Mouse (Mus musculus) heart, adult 9 months (tissue): ENCODE measurements around the gene Commd3.

ENCODE experiments used
- DNase-seq, 2 experiments: peaks; one replicate each; pipeline ENCODE4 v3.0.0; 2022; ENCODE audit warnings: low spot score in 2 of 2

The Commd3 gene

DNA sequence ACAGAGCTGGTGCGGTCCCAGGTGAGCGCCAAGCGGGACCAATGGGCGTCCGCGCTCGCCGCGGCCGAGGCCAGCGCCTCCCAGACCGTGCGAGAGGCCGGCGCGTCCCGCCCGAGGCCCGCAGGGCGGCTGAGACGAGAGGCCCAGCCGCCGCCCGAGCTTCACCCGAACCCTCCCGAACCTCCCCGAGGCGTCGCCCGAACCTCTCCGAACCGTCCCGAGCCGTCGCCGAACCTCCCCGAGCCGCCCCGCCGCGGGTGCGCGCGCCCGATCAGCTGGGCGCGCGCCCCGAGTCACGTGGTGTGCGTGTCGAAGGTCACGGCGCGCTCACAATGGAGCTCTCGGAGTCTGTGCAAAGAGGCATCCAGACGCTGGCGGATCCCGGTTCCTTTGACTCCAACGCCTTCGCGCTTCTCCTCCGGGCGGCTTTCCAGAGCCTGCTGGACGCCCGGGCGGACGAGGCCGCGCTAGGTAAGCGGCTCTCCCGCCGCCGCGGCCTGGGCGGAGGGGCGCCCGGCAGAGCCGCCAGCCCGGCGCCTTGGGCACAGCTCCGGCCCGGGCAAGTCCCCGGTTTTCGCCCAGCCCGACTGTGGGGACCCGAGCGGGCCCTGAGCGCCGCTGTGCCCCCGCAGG is at the start of gene Commd3:
Gene Commd3, plus strand, starts transcription at position 252 of the 633 bp plus-strand sequence.
- peak; percentile 94 for DNase-seq

DNA sequence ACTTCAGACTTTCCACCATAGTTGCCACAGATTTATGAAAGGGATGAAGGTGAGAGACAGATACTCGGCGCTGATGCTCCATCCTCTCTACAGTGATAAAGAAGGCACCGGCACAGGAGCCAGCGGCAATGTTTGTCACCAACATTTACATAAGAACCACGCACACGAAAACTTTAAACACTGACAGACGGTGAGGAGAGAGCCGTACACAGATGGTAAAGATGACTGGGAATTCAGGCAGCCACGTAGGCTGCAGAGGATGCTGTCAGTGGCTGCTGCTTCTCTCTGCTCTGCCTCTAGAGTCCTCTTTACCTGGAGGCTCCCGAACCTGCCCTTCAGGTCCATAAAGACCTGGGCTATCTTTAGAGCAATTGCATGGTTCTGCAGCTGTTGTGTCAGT is 49.0 kb upstream of the Commd3 start:
- DNase-seq = no peak

DNA sequence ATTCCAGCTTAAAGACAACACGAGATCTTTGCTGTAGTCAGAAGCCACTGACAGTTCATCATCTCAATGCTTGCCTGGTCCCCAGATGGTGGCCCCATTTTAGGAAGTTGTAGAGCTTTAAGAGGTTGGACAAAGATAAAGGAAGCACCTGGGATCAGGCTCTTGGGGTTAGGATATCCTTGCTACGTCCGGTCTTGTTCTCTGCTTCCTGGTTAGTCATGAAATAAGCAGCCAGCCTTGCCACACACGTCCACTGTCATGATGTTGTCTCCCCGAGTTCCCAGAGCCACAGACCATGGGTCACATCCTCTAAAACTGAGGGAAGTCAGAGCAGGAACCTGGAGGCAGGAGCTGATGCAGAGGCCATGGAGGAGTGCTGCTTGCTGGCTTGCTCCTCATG is 41.6 kb upstream of the Commd3 start:
- DNase-seq = no peak

DNA sequence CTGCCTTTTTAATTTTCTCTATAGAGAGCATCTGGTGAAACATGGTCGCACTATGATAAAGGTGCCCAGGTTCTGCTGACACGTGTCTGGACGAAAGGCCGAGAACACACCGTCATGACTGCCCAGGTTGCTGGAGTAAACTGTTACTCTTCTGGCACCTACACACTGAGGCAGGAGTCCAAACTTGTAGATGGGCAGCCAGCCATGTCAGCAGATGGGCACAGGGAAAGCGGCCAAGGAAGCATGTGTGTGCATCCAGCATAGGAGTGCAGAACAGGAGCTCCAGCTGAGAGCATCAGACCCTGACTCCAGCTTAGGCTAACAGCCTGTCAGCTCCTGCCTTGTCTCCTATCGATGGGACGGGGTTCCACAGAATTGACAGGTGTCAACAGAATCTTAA is 37.1 kb upstream of the Commd3 start:
- DNase-seq = peak in 1 of 2 experiments; percentile 35

DNA sequence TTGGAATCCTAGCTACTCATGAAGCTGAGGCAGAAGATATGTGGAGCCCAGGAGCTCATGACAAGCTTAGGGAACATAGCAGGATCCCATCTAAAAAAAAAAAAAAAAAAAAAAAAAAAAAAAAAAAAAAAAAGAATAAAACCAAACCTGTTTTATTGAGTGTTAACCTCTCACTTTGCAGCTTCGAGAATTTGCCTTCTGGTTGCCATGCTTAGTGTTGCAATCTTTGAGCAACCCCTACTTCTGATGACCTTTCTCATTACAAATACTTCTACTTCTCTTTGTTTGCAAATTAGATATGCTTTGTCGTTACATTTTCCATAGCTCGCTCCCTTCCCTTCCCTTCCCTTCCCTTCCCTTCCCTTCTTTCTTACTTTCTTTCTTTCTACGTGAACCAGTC is 23.6 kb upstream of the Commd3 start:
- DNase-seq = no peak

DNA sequence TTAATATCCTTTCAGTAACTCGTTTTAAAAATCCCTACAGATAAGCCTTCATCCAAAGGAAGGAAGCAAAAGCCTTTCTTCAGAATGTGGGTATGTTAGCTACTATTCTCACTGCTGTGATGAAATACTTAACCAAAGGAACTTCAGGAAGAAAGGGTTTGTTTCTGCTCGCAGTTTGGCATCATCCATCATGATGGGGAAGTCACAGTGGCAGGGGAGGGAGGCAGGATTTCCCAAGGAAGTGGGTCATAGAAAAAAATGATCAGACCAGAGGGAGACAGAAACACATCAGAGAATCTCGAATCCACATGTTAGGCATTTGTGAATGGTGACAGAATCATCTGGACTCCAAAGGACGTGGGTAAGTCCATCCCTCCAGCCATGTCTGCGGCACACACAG is 17.4 kb upstream of the Commd3 start:
- DNase-seq = no peak

DNA sequence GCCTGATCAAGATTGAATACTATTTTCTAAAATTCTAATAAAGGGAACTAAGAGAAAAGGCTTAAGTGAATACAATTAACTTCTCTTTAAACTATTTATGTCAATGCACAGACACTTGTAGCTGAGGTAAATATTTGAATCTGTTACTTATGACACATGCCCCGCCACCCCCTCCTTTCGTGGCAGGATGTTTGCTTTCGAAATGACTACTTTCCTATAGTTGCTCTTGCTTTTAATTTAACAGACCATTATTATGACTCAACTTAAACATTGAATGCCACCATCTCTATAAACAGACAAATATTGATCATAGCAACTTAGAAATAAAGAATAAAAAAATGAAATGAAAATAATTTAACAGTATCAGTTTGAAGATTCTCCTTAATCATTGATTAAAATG is 8.2 kb upstream of the Commd3 start:
- no peak for DNase-seq

DNA sequence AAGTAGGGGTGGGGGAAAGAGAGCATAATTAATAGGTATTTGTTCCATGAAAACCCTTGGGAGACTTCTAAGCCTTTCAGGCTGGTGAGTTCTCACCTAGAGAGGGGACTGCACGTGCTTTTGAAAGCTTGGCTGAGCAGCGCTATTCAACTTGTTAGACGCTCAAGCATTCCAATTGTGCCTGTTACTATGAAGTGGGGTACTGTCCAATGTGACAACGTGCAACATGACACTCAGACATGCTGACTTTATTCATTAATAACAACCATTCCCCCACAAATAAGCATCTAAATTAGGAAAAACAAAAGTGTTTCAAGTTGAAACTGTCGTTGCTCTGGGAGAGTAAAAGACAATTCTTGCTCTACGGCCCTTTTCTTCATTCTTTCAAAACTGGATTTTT is 1.1 kb upstream of the Commd3 start:
- DNase-seq = no peak

DNA sequence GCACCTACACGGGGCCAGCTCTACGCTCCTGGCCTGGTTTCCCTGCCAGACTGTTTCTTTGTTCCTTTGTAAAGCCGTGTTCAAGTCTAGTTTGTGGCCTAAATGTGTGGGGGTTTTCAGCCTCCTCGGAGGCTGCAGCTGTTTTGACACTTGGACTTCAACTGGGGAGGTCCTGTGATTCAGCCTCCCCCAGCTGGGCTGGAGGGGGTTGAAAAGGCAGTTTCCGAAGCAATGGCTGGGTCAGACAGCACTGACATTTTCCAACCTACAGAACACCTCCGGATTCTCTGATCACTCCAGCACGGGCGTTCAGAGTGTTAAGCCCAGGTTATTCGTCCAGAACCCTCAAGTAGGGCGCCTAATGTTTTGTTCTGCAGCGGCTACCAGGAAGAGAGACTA is 581 bp downstream of the Commd3 start:
- peak in 1 of 2 experiments; percentile 22 for DNase-seq

DNA sequence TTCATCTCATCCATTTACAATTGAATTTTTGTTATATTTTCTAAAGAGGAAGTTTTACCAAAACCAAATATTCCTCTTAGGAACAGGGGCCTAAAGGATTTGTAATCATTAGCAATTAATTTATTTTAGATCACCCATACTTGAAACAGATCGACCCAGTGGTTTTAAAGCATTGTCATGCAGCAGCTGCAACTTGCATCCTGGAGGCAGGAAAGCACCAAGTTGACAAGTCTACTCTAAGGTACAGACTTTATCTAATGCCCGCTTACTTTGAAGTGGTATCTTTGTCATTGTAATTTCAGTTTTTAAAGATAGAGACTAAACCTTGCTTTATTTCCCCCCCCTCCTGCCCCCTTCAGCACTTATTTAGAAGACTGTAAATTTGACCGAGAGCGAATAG is 1.6 kb downstream of the Commd3 start:
- DNase-seq = no peak

DNA sequence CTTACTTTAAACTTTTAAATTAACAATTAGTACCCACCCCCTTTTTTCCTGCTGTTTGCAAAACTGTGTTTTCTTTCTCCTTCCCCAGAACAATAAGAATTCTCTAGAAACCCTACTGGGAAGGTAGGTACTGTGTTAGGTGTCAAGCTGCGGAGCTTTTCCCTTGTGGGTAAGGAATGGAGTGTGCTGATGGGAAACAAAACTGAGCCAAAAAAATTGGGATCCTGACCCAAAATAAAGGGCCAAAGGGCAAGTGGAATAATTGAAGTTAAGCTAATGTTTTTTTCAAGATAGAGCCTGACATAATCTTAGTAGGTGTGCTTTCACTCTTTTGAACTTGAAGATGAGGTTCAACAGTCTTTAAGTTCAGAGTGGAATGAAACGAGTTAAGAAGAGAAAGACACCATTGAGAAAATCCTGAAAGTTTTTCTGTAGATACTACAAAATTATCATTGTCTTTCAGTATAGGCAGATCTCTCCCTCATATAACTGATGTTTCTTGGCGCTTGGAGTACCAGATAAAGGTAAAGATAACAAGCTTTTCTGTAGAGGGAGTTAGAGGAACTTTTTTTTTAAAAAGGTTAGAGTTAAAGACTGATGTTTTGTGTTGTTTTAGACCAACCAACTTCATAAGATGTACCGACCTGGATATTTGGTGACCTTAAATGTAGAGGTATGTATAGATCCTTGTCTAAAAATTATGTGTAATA is 2.2 kb downstream of the Commd3 start:
- DNase-seq = no peak

DNA sequence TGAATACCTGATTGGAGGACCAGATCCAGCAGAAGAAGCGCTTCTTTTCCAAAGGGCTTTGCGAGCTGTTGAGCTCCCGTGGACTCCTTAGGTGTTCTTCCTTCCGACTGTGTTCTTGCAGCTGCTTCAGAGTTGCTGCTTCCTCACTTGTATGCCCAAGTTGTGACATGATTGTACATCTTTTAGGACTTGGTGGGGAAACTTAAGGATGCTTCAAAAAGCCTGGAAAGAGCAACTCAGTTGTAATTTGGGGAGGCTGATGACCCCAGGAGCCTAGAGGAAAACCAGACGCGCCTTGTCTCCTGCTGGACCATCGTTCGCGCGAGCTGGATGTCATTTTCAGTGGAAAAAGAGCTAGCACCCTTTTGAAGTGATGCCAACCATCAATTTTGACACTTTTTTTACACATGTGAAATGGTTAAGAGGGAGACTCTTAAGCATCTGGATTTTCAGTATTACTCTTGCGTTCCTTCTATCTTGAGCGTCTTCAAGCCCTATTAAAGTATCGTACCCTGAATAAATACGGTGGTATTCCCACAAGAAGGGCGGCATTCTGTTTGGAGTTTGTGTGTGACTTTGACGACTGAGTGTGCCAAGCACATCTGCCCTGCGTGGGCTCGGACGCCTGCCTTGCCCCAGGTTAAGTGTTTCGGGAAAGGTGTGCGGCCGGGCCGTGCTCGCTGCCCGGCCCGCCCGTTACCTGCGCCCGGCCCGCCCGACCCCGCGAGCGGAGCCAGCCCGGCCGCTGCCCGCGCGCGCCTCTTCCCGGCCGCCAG is 3.7 kb downstream of the Commd3 start:
- DNase-seq = no peak

DNA sequence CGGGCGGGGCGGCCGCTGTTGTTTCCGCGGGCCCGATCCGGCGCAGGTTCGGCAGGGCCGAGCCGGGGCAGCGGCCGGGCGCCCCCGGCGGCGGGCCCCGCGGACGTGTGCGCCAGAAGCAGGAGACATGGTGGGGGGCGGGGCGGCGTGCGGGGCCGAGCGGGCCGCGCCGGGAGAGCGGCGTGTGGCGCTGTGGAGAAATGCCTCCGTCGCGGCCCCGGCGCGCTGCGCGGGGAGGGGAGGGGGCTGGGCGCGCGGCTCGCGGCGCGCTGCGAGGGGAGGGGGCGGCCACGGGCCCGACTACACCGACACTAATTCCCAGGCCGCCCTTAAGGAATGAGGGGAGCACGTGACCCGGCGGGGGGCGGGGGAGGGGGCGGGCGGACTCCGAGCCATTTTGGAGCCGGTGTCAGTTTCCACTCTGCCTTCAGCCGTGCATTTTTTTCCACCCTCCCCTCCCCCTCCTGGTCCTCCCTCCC is 4.3 kb downstream of the Commd3 start:
- peak; percentile 76 to 80 for DNase-seq

DNA sequence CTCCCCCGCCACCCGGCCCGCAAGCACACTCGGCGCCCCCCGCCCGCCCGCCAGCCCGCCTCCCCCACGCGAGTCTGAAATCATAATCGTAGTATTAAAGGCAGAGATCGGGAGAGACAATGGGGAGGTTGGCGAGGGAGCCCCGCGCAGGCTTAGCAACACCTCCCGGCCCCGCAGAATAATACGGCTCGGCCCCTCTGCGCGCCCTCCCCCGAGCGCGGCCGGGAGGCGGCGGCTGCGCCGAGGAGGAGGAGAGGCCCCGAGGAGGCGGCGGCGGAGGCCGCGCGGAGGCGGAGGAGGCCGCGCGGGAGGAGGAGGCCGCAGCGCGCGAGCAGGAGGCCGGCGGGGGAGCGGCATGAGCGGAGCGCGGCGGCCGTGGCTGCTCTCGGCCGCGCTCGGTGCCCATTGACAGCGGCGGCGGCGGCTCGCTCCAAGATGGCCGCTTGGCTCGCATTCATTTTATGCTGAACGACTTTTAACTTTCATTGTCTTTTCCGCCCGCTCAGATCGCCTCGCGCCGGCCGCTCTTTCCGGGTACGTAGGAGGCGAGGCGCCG is 4.8 kb downstream of the Commd3 start, which contains the start of gene Bmi1:
Gene Bmi1, plus strand, starts transcription at position 83 of the 556 bp plus-strand sequence.
- DNase-seq = peak; percentile 65 to 71

DNA sequence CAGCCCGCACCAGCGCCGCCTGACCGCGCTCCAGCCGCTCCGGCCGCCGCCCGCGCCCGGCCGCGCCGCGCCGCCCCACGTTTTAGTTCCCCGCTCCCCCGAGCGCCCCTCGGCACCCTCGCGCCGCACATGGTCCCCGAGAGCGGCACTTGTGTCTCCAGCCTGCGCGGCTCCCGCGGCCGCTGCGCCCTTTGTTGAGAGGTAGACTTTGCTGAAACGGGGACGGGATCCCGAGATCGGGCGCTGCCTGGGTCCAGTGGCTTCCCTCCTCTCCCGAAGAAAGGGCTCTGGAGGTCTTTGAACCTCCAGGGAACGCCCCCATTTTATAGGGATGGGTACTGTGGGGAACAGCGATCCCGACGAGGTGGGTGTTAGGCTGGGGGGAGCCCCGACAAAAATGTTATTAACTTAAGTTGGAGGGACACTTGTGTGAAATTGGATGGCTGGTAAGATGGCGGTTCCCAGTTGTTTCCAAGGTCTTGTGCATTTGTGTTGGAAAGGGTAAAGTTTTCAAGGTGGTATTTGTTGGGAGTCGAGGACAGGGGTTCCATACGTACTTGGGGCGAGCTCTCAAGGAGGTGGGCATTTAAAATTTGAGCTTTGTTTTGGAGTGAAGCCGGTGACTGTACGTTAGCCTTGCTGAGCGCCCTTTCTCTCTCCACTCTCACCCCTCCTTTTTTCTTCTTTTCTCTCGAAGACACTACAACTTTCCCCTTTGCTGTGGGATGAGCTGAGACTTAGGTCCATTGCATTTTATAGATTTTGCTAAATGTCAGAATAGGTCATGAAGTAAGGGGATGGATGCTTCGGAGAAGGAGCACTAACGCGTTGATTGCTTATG is 5.7 kb downstream of the Commd3 start:
- DNase-seq = peak; percentile 34 to 40

DNA sequence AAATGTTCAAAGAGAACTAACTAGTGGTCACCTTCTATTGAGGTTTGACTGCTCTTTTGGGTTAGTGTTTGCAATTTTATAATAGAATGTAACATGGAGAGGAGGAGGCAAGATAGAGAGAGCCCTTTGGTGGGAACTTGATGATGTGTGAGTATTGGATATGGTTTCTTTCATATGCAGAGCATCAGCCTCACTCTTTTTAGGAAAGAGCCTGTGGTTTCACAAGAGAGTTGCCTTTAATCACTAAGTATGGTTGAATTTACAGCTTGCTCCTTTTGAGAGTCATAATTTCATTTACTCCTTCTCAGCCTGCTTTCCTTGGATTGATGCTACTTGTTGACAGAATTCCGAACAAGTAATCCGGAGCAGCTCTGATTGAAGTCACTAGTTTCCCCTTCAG is 7.5 kb downstream of the Commd3 start:
- no peak for DNase-seq

DNA sequence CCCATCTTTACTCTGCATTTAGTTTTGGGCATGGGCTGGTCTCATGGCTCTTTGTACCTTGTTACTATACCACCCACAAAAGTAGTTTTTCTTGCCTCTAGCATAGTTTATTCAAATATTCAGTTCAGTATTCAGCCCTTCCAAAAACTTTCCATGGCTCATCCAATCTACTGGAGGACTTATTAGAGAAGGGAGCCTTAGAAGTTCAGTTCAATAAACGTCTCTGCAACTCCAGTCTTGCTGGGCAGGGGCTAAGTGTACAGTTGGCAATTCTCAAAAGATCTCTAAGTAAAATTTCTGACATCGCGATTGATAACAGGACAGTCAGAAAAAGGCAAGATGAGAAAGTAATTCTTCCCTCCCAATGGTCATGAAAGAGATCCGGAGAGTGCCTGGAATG is 8.3 kb downstream of the Commd3 start:
- DNase-seq = no peak

DNA sequence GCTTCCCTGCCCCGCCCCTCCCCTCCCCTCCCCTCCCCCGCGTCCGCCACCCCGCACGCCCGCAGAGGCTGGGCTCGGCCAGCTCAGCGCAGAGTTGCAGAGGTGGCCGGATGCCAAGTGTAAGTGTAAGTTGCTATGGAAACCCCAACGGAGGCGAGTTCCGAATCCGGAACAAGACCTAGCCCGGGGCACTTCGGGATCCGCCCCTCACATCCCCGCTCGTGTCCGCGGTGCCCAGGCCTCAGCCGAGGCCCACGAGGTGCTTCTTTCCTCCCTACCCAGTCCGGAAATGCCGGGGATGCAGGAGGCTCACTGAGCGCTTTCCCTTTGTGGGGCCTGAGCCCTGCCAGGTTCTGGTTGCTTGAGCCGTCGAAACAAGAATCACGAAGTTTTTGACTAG is 8.8 kb downstream of the Commd3 start:
- DNase-seq = peak; percentile 66 to 70

DNA sequence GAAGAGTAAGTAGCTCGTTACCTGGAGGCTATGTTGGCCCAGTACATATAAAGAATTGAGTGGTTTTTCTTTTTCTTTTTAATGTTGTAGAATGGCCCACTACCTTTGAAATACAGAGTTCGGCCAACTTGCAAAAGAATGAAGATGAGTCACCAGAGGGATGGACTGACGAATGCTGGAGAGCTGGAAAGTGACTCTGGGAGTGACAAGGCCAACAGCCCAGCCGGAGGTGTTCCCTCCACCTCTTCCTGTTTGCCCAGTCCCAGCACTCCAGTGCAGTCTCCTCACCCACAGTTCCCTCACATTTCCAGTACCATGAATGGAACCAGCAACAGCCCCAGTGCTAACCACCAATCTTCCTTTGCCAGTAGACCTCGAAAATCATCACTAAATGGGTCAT is 11.9 kb downstream of the Commd3 start:
- no peak for DNase-seq

DNA sequence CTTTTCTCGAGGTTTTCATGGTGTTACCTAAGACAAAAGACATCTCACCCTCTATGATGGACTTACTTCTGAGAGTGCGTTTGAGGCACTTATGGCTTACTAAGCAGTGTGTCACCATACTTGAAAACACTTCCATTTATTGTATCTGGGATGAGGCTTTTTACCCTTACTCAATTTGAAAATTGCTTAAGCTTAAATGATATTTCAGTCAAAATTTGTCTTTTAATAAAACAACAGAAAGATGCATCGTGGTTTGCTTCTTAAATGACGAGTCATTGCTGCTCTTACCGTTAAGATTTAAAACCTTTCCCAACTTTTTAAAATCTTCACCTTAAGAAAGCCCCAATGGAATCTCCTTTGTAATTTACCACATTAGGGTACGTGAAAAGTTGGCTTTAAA is 14.2 kb downstream of the Commd3 start:
- DNase-seq = no peak

DNA sequence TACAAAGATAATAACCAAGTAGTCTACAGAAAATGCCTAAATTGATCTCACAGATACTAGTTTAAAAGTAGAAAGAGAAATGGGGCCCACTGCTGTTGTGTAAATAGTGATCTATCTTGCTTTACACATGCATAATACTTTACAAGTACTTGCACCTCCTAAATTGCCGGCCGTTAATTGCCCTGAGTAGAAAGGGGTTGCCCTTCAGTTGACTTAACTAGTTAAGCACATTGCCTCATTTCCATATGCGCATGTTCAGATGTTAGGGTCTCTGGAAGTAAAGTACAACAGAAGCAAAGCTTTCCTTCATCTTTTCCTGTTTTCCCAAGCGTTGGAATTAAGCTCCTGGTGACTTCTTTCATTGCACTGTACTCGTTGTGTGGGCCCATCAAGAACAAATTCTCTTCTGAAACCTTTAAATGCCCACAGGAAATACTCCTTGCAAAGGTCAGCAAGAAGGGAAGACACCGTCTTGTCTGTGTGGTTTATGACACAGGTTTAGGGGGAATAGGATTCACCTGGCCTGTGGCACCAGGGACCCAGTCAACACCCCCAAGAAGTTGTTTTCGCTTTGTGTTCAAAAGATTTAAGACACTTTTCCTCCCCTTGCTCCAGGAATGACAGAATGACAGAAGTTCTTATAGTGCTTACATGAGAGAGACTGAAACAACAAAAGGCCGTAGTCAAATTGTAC is 14.8 kb downstream of the Commd3 start:
- DNase-seq = no peak
